11 mouse cellular contexts compared by ENCODE assay signal in the genomic region with DNA sequence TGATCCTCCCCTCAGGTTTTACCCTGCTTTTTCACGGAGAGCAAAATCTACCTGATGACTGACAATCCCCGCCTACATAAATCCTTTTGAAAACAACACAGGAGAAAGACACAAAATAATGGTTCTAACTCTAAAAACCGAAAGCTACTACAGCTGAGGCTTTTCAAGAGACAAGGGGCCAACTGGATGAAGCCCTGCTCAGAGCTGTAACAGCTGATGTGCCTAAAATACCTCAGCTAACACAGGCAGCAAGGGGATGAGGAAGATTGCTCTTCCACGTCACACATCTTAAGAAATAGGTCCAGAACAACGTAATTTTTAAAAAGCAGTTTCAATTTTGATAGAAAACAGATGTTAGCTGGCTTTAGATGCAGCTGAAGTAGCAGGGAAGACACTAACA.
A peak's percentile ranks its signal among the peaks of the same experiment; 100 is the strongest.
DNase-seq lines count a peak whose midpoint lies in the region; ATAC-seq and TF ChIP-seq lines count a peak whose summit lies in the region.
"Had no signal": no experiment of that assay in that cellular context is flagged by ENCODE, and none has a peak within 500 bp of the region (broad histone marks: within the 10 kb centered on the region; RNA-seq: fewer than 3 reads in every experiment).

No protein-coding gene starts in this region.

- no peak for TF ChIP-seq EP300 in heart, adult 2 months (IDR thresholded peaks at IDR 0.05; ENCODE audit: insufficient read depth, low read depth, low read length)

- no peak for TF ChIP-seq CTCF in heart, adult 2 months (IDR thresholded peaks at IDR 0.05)
- TF ChIP-seq CTCF in midbrain, postnatal 0 days (IDR thresholded peaks at IDR 0.05) = no peak

- no peak for TF ChIP-seq POLR2A in heart, adult 2 months (IDR thresholded peaks at IDR 0.05; ENCODE audit: insufficient read depth, low read depth, low read length)

- no peak for DNase-seq in heart, adult 2 months
- DNase-seq in heart, postnatal 4 days = no peak
- no peak for DNase-seq in midbrain, postnatal 0 days (ENCODE audit: low spot score)
- no peak for DNase-seq in yolk sac, embryonic 10.5 days (ENCODE audit: low spot score)
- no peak for DNase-seq in kidney, adult 18-20 months
- DNase-seq in spleen, adult 12 weeks (ENCODE audit: low spot score) = no peak
- DNase-seq: cerebellum, adult 11 months; kidney, adult 9 months had no signal

- no peak overlapping the region for H3K4me3 ChIP-seq in heart, adult 2 months
- H3K4me3 ChIP-seq in midbrain, embryonic 15.5 days = no peak overlapping the region
- H3K4me3 ChIP-seq in midbrain, postnatal 0 days (ENCODE audit: low read depth, low read length) = no peak overlapping the region
- H3K4me3 ChIP-seq in heart, embryonic 15.5 days = no peak overlapping the region
- H3K4me3 ChIP-seq: erythroblast, embryonic 14.5 days had no signal

- H3K27ac ChIP-seq in heart, adult 2 months = peak overlapping the region; percentile 47
- 0 out of 2 replicates have a peak overlapping the region, but pooled peaks have one; percentile 11 for H3K27ac ChIP-seq in midbrain, embryonic 15.5 days
- no peak overlapping the region for H3K27ac ChIP-seq in midbrain, postnatal 0 days (ENCODE audit: low read depth, low read length)
- peak overlapping the region; percentile 25 for H3K27ac ChIP-seq in heart, embryonic 15.5 days

- peaks cover 2% of the 10 kb centered on the region for H3K79me2 ChIP-seq in heart, adult 2 months (replicated peaks; ENCODE audit: control insufficient read depth, insufficient read depth, low read length)

- peaks cover 14% of the 10 kb centered on the region for H3K36me3 ChIP-seq in heart, adult 2 months (ENCODE audit: control insufficient read depth, insufficient read depth, low read length)
- H3K36me3 ChIP-seq in midbrain, embryonic 15.5 days (replicated peaks) = no peaks in the 10 kb centered on the region
- no peaks in the 10 kb centered on the region for H3K36me3 ChIP-seq in midbrain, postnatal 0 days (ENCODE audit: insufficient read depth, low read length)
- H3K36me3 ChIP-seq in heart, embryonic 15.5 days = no peaks in the 10 kb centered on the region

- no peaks in the 10 kb centered on the region for H3K27me3 ChIP-seq in heart, adult 2 months (ENCODE audit: control insufficient read depth, insufficient read depth, low read length)
- no peaks in the 10 kb centered on the region for H3K27me3 ChIP-seq in midbrain, embryonic 15.5 days (replicated peaks)
- H3K27me3 ChIP-seq in midbrain, postnatal 0 days (ENCODE audit: insufficient read depth, low read length) = no peaks in the 10 kb centered on the region
- no peaks in the 10 kb centered on the region for H3K27me3 ChIP-seq in heart, embryonic 15.5 days

- no peak overlapping the region for H3K4me2 ChIP-seq in midbrain, embryonic 15.5 days
- H3K4me2 ChIP-seq in midbrain, postnatal 0 days (ENCODE audit: low read depth, low read length, poor library complexity, severe bottlenecking) = no peak overlapping the region
- H3K4me2 ChIP-seq in heart, embryonic 15.5 days = peak overlapping the region; percentile 19; the same call in 1 of the 2 replicates

- no peaks in the 10 kb centered on the region for H3K9me3 ChIP-seq in midbrain, embryonic 15.5 days
- H3K9me3 ChIP-seq in midbrain, postnatal 0 days (ENCODE audit: low read length) = no peaks in the 10 kb centered on the region
- H3K9me3 ChIP-seq in heart, embryonic 15.5 days (replicated peaks) = no peaks in the 10 kb centered on the region

- no peak for ATAC-seq in midbrain, embryonic 15.5 days (replicated peaks)
- no peak for ATAC-seq in midbrain, postnatal 0 days (ENCODE audit: low FRiP score)
- no peak for ATAC-seq in heart, embryonic 15.5 days (replicated peaks; ENCODE audit: insufficient number of reproducible peaks, insufficient read depth, low FRiP score, low read depth)

- H3K9ac ChIP-seq in heart, adult 2 months (ENCODE audit: low read depth, low read length) = peak overlapping the region; percentile 20; the same call in 1 of the 2 replicates
- H3K9ac ChIP-seq in midbrain, embryonic 15.5 days = no peak overlapping the region
- H3K9ac ChIP-seq in midbrain, postnatal 0 days (replicated peaks; ENCODE audit: low read length, poor library complexity, severe bottlenecking) = no peak overlapping the region
- no peak overlapping the region for H3K9ac ChIP-seq in heart, embryonic 15.5 days

- WGBS in heart, adult 2 months = 44% methylated on average over 5 of the region's 5 CpGs
- whole genome bisulfite sequencing in midbrain, embryonic 15.5 days = 58% methylated on average over 5 of the region's 5 CpGs
- 48% methylated on average over 5 of the region's 5 CpGs for whole genome bisulfite sequencing in midbrain, postnatal 0 days
- 29% methylated on average over 5 of the region's 5 CpGs for WGBS in heart, embryonic 15.5 days

- intact Hi-C loops in heart, adult 2 months (cut with DNase I) = no loop called here

- peaks cover 10% of the 10 kb centered on the region for H3K4me1 ChIP-seq in heart, adult 2 months (ENCODE audit: control insufficient read depth, insufficient read depth, low read length)
- peaks cover 9% of the 10 kb centered on the region; the same call in 1 of the 2 replicates for H3K4me1 ChIP-seq in midbrain, embryonic 15.5 days
- H3K4me1 ChIP-seq in midbrain, postnatal 0 days (ENCODE audit: insufficient read depth, low read length) = peaks cover 3% of the 10 kb centered on the region; the same call in 1 of the 2 replicates
- H3K4me1 ChIP-seq in heart, embryonic 15.5 days (replicated peaks) = peaks cover 50% of the 10 kb centered on the region
